Mouse (Mus musculus) thymus, adult 2 months (tissue): ENCODE data around the gene Cxcl3. TPM values are rescaled to one million over a fixed set of nuclear protein-coding genes. Genes with fewer than 3 reads are reported as not detected.

ENCODE experiments used
- DNase-seq: peaks from one replicate; pipeline ENCODE4 v3.0.0; 2021
- H3K27ac ChIP-seq: fragments of 200-500 bp; 2 replicates; pipeline ENCODE4 v1.5.1; 2012; ENCODE audit warnings: low read length, control low read depth; ENCODE audit not compliant: control insufficient read depth, insufficient read depth
- H3K27me3 ChIP-seq: fragments of 200-500 bp; 2 replicates; pipeline ENCODE4 v1.6.1; 2012; ENCODE audit warnings: mild to moderate bottlenecking, low read length, moderate library complexity, mixed read lengths; ENCODE audit not compliant: control insufficient read depth, insufficient read depth
- H3K36me3 ChIP-seq: fragments of 200-500 bp; 2 replicates; pipeline ENCODE4 v1.6.1; 2012; ENCODE audit warnings: mild to moderate bottlenecking, low read length, moderate library complexity; ENCODE audit not compliant: control insufficient read depth, insufficient read depth
- H3K4me1 ChIP-seq: fragments of 200-500 bp; replicated peaks from 2 replicates; pipeline ENCODE4 v1.6.1; 2012; ENCODE audit warnings: low read length; ENCODE audit not compliant: control insufficient read depth, insufficient read depth
- H3K4me3 ChIP-seq: fragments of 200-500 bp; 2 replicates; pipeline ENCODE4 v1.5.1; 2012; ENCODE audit warnings: mild to moderate bottlenecking, low read length, control low read depth, moderate library complexity; ENCODE audit not compliant: control insufficient read depth, insufficient read depth
- CTCF ChIP-seq: fragments of 200-500 bp; IDR thresholded peaks from 2 replicates; pipeline ENCODE4 v1.5.1; 2012; ENCODE audit warnings: mild to moderate bottlenecking, control low read depth, low read length, moderate library complexity, borderline replicate concordance; ENCODE audit not compliant: control insufficient read depth, poor library complexity, insufficient read depth; ENCODE audit errors: extremely low read depth
- POLR2A ChIP-seq: fragments of 200-500 bp; IDR thresholded peaks from 2 replicates; pipeline ENCODE4 v1.6.1; 2012; ENCODE audit warnings: mild to moderate bottlenecking, low read length, control low read depth, moderate library complexity; ENCODE audit not compliant: control insufficient read depth, poor library complexity, insufficient read depth; ENCODE audit errors: extremely low read depth
- WGBS: fragments of 180-500 bp; shearing (Covaris S2); methylation state at CpG from one replicate; pipeline ENCODE4 v1.1.7; 2018; 5-methylcytosine and 5-hydroxymethylcytosine counted together
- polyA plus RNA-seq: library from polyadenylated mRNA; depleted of rRNA; stranded (reverse); fragments of >200 nt; gene quantifications from 2 replicates; pipeline ENCODE4 v1.2.3, GENCODE M21; 2012; rRNA removed

The Cxcl3 gene
- polyA plus RNA-seq, 1 experiment = 6.0 TPM

DNA sequence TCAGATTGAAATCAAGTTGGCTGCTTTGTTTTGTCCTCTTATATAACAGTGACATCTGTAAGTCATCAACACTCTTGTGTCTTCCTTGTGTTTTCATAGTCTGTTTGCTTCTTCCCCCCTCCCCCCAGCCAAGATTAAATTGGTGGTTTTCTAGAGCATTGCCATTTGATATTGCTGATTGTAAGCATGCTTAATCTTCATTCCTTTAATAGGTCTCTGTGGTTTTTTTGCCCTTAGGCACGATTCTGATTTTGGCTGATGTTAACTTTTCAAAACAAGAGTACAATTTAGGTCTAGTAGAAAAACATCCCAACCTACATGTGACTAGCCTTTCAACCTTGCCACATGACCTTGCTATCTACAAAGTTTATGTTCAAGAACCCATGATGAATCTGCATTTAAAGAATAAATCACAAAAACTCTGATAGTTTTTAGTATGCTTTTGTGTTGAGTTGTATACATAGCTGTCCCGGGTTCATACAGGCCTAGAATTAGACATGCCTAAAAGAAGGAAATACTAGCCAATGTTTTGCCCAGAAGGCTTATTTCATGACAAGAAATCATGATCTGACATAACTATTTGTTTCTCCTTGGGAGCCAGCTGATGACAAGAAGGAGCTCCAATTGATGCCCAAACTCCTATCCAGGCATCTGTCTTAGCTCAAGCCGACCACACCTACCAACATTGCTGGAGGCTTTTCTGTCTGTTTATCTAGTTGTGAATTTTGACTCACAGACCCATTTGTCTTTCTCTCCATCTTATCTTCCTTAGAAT lies 21.5 kb downstream of the Cxcl3 start:
- H3K27me3 ChIP-seq = no peaks in the 10 kb centered on the region
- H3K4me1 ChIP-seq = no peaks in the 10 kb centered on the region
- TF ChIP-seq POLR2A = no peak
- TF ChIP-seq CTCF = no peak
- 84% methylated on average over 3 of the region's 3 CpGs for WGBS
- H3K4me3 ChIP-seq = no peak overlapping the region
- no peak for DNase-seq
- no peak overlapping the region for H3K27ac ChIP-seq
- H3K36me3 ChIP-seq = no peaks in the 10 kb centered on the region

GRCm38 (mm10) chr5:90819756-90820155 lies 33.9 kb downstream of the Cxcl3 start:
- Histone ChIP-seq H3K27me3 (no peaks in the 10 kb centered on the region), H3K4me3 (no peak overlapping the region), H3K36me3 (no peaks in the 10 kb centered on the region), H3K27ac (no peak overlapping the region), H3K4me1 (no peaks in the 10 kb centered on the region)
- no peak for DNase-seq
- TF ChIP-seq CTCF (no peak), POLR2A (no peak)

GRCm38 (mm10) chr5:90832145-90832767 lies 46.4 kb downstream of the Cxcl3 start:
- WGBS = 89% methylated on average over 11 of the region's 11 CpGs
- Histone ChIP-seq H3K27ac (no peak overlapping the region), H3K27me3 (no peaks in the 10 kb centered on the region), H3K4me3 (no peak overlapping the region), H3K36me3 (no peaks in the 10 kb centered on the region), H3K4me1 (no peaks in the 10 kb centered on the region)
- TF ChIP-seq CTCF (no peak), POLR2A (no peak)
- no peak for DNase-seq

DNA sequence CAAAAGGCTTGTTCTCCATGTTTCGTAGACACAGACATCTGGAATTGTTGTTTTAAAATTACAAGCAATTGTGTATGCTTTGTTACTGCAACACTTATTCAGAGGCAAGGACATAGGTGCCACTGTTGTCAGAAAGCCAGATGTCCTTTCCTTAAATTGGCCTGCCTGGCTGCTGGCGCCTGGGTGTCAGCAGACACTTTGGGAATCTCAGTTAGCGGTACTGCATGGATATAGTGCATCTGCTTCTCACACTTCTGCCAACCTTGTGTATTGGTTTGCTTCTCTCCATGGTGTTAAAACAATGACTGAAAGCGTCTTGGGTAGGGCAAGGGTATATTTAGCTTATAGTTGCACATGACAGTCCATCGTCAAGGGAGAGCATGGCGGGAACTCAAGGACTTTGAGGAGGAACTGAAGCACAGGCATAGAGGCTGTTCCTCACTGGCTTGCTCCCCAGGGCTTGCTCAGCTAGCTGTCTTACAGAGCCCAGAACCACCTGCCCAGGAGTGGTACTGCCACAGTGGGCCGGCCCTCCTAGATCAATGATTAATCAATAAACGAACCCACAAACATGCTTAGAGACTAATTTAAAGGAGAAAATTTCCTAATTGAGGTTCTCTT lies 47.0 kb downstream of the Cxcl3 start:
- H3K27me3 ChIP-seq = no peaks in the 10 kb centered on the region
- WGBS = 93% methylated on average over 8 of the region's 8 CpGs
- no peaks in the 10 kb centered on the region for H3K36me3 ChIP-seq
- no peak overlapping the region for H3K4me3 ChIP-seq
- no peak for TF ChIP-seq POLR2A
- no peak for TF ChIP-seq CTCF
- no peak overlapping the region for H3K27ac ChIP-seq
- no peak for DNase-seq
- no peaks in the 10 kb centered on the region for H3K4me1 ChIP-seq

DNA sequence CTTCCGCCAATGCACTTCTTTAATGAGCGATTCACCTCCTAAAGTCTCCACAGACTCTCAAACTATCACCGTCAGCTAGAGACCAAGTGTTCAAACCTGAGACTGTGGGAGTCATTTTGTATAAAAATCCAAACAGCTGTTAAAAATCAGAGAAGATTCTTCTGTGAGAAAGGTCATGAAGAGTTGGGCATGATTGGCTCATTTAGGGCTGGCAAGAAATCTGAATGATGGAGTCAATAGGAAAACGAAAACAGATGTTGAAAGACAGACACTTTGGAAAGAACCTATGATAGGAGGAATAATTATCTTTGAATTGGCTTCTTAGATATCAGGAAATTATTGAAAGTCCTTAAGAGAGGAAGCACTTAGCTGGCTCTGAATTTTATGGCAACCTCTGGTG lies 48.5 kb downstream of the Cxcl3 start:
- no peak for DNase-seq
- 93% methylated on average over 4 of the region's 4 CpGs for WGBS
- no peaks in the 10 kb centered on the region for H3K27me3 ChIP-seq
- H3K4me3 ChIP-seq = no peak overlapping the region
- H3K27ac ChIP-seq = no peak overlapping the region
- H3K36me3 ChIP-seq = no peaks in the 10 kb centered on the region
- no peak for TF ChIP-seq POLR2A
- TF ChIP-seq CTCF = no peak
- no peaks in the 10 kb centered on the region for H3K4me1 ChIP-seq

- no peak overlapping the region for H3K4me3 ChIP-seq
- no peaks in the 10 kb centered on the region for H3K36me3 ChIP-seq
- H3K27ac ChIP-seq = no peak overlapping the region
- WGBS = 91% methylated on average over 5 of the region's 5 CpGs
- H3K27me3 ChIP-seq = no peaks in the 10 kb centered on the region
- no peaks in the 10 kb centered on the region for H3K4me1 ChIP-seq
- DNase-seq = no peak
- TF ChIP-seq POLR2A = no peak
- TF ChIP-seq CTCF = no peak
These were observed 52.7 kb downstream of the Cxcl3 start for GRCm38 (mm10) chr5:90838582-90838981.

Other genes with a start within 250 kb of the Cxcl3 start
- 0.08 TPM in 1 of 2 replicates, not detected in the other for gene 5830473C10Rik, start 225.0 kb upstream of the Cxcl3 start, polyA plus RNA-seq
- 1.1 and 2.0 TPM in 2 replicates for gene Rassf6, start 145.4 kb upstream of the Cxcl3 start, polyA plus RNA-seq
- 0.75 and 0.92 TPM in 2 replicates for gene Cxcl5, start 26.7 kb upstream of the Cxcl3 start, polyA plus RNA-seq
- gene Ppbp, start 17.6 kb upstream of the Cxcl3 start, polyA plus RNA-seq = 1.7 and 2.6 TPM in 2 replicates
- 9.1 and 23.1 TPM in 2 replicates for gene Pf4, start 13.7 kb upstream of the Cxcl3 start, polyA plus RNA-seq
- 0.05 and 0.24 TPM in 2 replicates for gene Cxcl15, start 8.4 kb downstream of the Cxcl3 start, polyA plus RNA-seq
- gene Cxcl1, start 105.1 kb downstream of the Cxcl3 start, polyA plus RNA-seq = 4.2 and 5.4 TPM in 2 replicates
- 18.0 and 23.5 TPM in 2 replicates for gene Cxcl2, start 117.8 kb downstream of the Cxcl3 start, polyA plus RNA-seq
- gene Mthfd2l, start 145.0 kb downstream of the Cxcl3 start, polyA plus RNA-seq = 23.5 and 32.5 TPM in 2 replicates
- 0.08 TPM in 1 of 2 replicates, not detected in the other for gene Epgn, start 241.4 kb downstream of the Cxcl3 start, polyA plus RNA-seq